Mouse (Mus musculus) small intestine, adult 2 months (tissue): ENCODE measurements around the gene Aebp1.

ENCODE experiments used
- CTCF ChIP-seq: fragments of 200-500 bp; IDR thresholded peaks from 2 replicates; pipeline ENCODE4 v1.5.1; 2012; ENCODE audit warnings: low read depth, mild to moderate bottlenecking, control low read depth, inconsistent platforms, low read length, moderate library complexity, mixed read lengths; ENCODE audit not compliant: insufficient replicate concordance, insufficient read length; ENCODE audit errors: extremely low read depth
- POLR2A ChIP-seq: fragments of 200-500 bp; IDR thresholded peaks from 2 replicates; pipeline ENCODE4 v1.6.1; 2012; ENCODE audit warnings: low read depth, mild to moderate bottlenecking, control low read depth, inconsistent platforms, low read length, moderate library complexity

GRCm38 (mm10) chr11:5867196-5867595 is 5.4 kb downstream of the Aebp1 start:
- TF ChIP-seq CTCF (no peak), POLR2A (no peak)
